Mouse (Mus musculus) spleen, adult 2 months (tissue): ENCODE results near the gene Cacna1a. TPM values are rescaled to one million over a fixed set of nuclear protein-coding genes. Genes with fewer than 3 reads are reported as not detected.

Experiments used
- DNase-seq, 2 experiments: peaks; one replicate each; pipeline versions ENCODE4 v3.0.0 to v3.0.0-alpha.2; 2012 to 2021; ENCODE audit warnings: low spot score in 2 of 2, low read depth in 1 of 2
- H3K27ac ChIP-seq: fragments of 200-500 bp; 2 replicates; pipeline ENCODE4 v1.5.1; 2012; ENCODE audit warnings: low read length, inconsistent platforms; ENCODE audit not compliant: insufficient read depth
- H3K27me3 ChIP-seq: fragments of 200-500 bp; 2 replicates; pipeline ENCODE4 v1.6.1; 2012; ENCODE audit warnings: mild to moderate bottlenecking, moderate library complexity, low read length, inconsistent platforms; ENCODE audit not compliant: control insufficient read depth, insufficient read depth
- H3K36me3 ChIP-seq: fragments of 200-500 bp; 2 replicates; pipeline ENCODE4 v1.6.1; 2012; ENCODE audit warnings: mild to moderate bottlenecking, low read length, inconsistent platforms; ENCODE audit not compliant: control insufficient read depth, insufficient read depth
- H3K4me1 ChIP-seq: fragments of 200-500 bp; 2 replicates; pipeline ENCODE4 v1.6.1; 2011; ENCODE audit warnings: inconsistent platforms; ENCODE audit not compliant: control insufficient read depth, insufficient read depth, insufficient read length
- H3K4me3 ChIP-seq: fragments of 200-500 bp; 2 replicates; pipeline ENCODE4 v1.5.1; 2011; ENCODE audit warnings: mild to moderate bottlenecking, inconsistent platforms; ENCODE audit not compliant: insufficient read depth, insufficient read length; ENCODE audit errors: extremely low read depth
- CTCF ChIP-seq: fragments of 200-500 bp; IDR thresholded peaks from 2 replicates; pipeline ENCODE4 v1.5.1; 2011; ENCODE audit warnings: mild to moderate bottlenecking, inconsistent platforms; ENCODE audit not compliant: insufficient read depth, insufficient read length, insufficient replicate concordance; ENCODE audit errors: extremely low read depth
- POLR2A ChIP-seq: fragments of 200-500 bp; IDR thresholded peaks from 2 replicates; pipeline ENCODE4 v1.6.1; 2011; ENCODE audit warnings: low read depth, low read length, inconsistent platforms
- WGBS: fragments of 180-500 bp; shearing (Covaris S2); methylation state at CpG from one replicate; pipeline ENCODE4 v1.1.7; 2018; 5-methylcytosine and 5-hydroxymethylcytosine counted together
- polyA plus RNA-seq: library from polyadenylated mRNA; depleted of rRNA; stranded (reverse); fragments of >200 nt; gene quantifications from 2 replicates; pipeline ENCODE4 v1.2.3, GENCODE M21; 2012

The Cacna1a gene
- polyA plus RNA-seq, 1 experiment, result 7.0 TPM

DNA sequence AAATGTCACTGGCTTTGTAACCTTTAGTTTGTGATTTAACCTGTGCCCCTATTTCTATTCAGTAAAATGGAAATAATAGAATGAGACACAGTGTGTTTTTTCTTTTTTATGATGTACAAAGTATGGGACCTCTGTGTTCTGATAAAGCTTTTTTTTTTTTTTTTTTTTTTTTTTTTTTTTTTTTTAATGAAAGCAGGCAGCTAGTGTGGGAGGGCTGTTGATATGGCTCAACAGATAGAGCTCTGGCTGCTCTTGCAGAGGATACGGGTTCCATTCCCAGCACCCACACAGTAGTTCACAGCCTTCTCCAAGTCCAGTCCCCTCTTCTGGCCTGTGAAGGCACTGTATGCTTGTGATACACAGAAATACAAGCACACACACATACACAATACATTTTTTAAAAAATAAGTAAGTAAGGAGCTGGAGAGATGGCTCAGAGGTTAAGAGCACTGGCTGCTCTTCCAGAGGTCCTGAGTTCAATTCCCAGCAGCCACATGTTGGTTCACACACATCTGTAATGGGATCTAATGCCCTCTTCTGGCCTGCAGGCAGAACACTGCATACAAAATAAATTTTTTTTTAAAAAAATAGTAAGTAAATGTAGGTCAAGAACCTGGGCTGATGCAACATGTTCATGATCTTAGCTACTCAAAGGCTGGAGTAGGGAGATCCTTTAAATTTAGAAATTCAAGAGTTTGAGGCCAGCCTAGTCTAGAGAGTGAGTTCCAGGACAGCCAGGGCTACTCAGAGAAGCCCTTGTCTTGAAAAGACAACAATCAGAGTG, 253.5 kb downstream of the Cacna1a start:
- 88% methylated on average over 1 of the region's 1 CpGs for WGBS

DNA sequence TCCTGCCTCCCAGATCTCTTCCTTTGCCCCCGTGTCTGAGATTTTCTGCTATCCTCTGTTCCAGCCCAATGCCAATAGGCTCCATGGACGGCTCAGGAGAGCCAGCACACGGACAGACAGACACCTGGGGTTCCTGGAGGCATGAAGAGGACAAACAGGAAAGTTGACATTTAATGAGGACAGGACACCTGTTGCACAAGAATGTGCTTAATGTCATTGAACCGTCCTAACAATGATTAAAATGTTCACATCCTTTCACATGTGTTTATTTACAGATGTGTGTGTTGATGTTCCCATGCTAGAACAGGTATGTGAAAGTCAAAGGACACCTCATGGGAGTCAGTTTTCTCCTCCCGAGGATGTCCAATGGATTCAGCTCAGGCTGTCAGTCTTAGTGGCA, 254.8 kb downstream of the Cacna1a start:
- TF ChIP-seq POLR2A (no peak), CTCF (no peak)
- H3K4me1 ChIP-seq, result peaks cover 8% of the 10 kb centered on the region; the same call in 1 of the 2 replicates
- DNase-seq, result no peak
- H3K4me3 ChIP-seq, result no peak overlapping the region
- no peaks in the 10 kb centered on the region for H3K36me3 ChIP-seq
- H3K27me3 ChIP-seq, result no peaks in the 10 kb centered on the region
- WGBS, result 83% methylated on average over 5 of the region's 5 CpGs
- H3K27ac ChIP-seq, result no peak overlapping the region

More for the DNA sequence above, 253.5 kb downstream of the Cacna1a start:
- Histone ChIP-seq H3K4me3 (no peak overlapping the region), H3K36me3 (no peaks in the 10 kb centered on the region), H3K27me3 (no peaks in the 10 kb centered on the region), H3K27ac (no peak overlapping the region), H3K4me1 (peaks cover 8% of the 10 kb centered on the region; the same call in 1 of the 2 replicates)
- no peak for TF ChIP-seq POLR2A
- TF ChIP-seq CTCF, result no peak
- DNase-seq, result no peak

DNA sequence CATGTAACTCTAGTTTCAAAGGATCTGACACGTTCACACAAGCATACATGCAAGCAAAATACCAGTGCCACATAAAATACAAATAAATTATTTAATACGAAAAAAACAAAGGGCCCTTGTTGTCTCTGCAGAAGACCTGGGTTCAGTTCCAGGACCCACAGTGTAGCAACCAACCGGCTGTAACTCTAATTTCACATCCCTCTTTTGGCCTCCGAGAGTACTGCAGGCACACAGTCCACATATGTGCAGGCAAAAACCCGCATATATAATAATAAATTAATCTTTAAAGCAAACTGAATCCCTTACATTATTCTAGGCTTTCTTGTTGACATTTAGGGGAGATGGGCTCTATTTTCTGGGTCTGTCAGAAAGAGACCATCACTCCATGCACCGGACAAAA, 258.6 kb downstream of the Cacna1a start:
- 70% methylated on average over 6 of the region's 6 CpGs for WGBS
- no peak for DNase-seq

DNA sequence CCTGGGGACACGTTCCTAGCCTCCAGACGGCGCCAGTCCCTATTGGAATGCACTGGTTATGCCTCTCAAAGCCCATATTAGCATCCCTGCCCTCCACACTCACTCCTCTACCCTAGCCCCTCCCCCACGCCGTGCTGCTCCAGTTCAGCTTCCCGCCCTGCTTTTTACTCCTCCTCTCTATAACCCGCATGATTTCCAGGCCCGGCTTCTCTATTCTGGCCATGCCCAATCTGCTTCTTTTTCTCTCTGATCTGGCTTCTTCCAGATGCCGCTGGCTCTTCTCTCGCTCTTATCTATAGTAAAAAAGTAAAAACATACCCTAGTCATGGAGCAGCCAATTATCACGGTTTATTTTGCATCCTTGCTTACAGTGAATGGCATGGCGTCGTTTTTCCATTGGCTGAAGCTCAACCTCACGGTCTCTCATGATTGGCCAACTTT, 259.2 kb downstream of the Cacna1a start:
- WGBS, result 45% methylated on average over 14 of the region's 14 CpGs

More for the DNA sequence above, 258.6 kb downstream of the Cacna1a start:
- Histone ChIP-seq H3K27me3 (no peaks in the 10 kb centered on the region), H3K27ac (no peak overlapping the region), H3K36me3 (no peaks in the 10 kb centered on the region), H3K4me1 (no peaks in the 10 kb centered on the region), H3K4me3 (no peak overlapping the region)
- TF ChIP-seq POLR2A (no peak), CTCF (no peak)

GRCm38 (mm10) chr8:84650213-84650612, 262.0 kb downstream of the Cacna1a start:
- no peaks in the 10 kb centered on the region for H3K4me1 ChIP-seq
- WGBS, result 81% methylated on average over 3 of the region's 3 CpGs
- TF ChIP-seq POLR2A, result no peak
- no peak for TF ChIP-seq CTCF
- no peaks in the 10 kb centered on the region for H3K36me3 ChIP-seq
- no peak overlapping the region for H3K27ac ChIP-seq
- DNase-seq, result no peak
- H3K27me3 ChIP-seq, result no peaks in the 10 kb centered on the region
- no peak overlapping the region for H3K4me3 ChIP-seq

More for the DNA sequence above, 259.2 kb downstream of the Cacna1a start:
- TF ChIP-seq CTCF, result no peak
- Histone ChIP-seq H3K4me3 (no peak overlapping the region), H3K27me3 (no peaks in the 10 kb centered on the region), H3K4me1 (no peaks in the 10 kb centered on the region), H3K36me3 (no peaks in the 10 kb centered on the region), H3K27ac (no peak overlapping the region)
- DNase-seq, result no peak

GRCm38 (mm10) chr8:84653092-84653631, 264.9 kb downstream of the Cacna1a start:
- Histone ChIP-seq H3K27me3 (no peaks in the 10 kb centered on the region), H3K27ac (no peak overlapping the region), H3K4me3 (no peak overlapping the region), H3K36me3 (no peaks in the 10 kb centered on the region), H3K4me1 (peaks cover 11% of the 10 kb centered on the region; the same call in 1 of the 2 replicates)
- DNase-seq, result no peak
- WGBS, result 88% methylated on average over 9 of the region's 9 CpGs
- TF ChIP-seq CTCF (no peak), POLR2A (no peak)

- Histone ChIP-seq H3K4me1 (peaks cover 11% of the 10 kb centered on the region; the same call in 1 of the 2 replicates), H3K27me3 (no peaks in the 10 kb centered on the region), H3K27ac (no peak overlapping the region), H3K36me3 (no peaks in the 10 kb centered on the region), H3K4me3 (no peak overlapping the region)
- 55% methylated on average over 4 of the region's 4 CpGs for WGBS
- TF ChIP-seq POLR2A (no peak), CTCF (no peak)
- no peak for DNase-seq
Measured at GRCm38 (mm10) chr8:84654597-84654996, 266.4 kb downstream of the Cacna1a start.
